Mouse (Mus musculus) embryonic facial prominence, embryonic 12.5 days (tissue): Measurements from ENCODE around the gene Atp1b2. TPM values are rescaled to one million over a fixed set of nuclear protein-coding genes. Genes with fewer than 3 reads are reported as not detected.
A peak's percentile ranks its signal among the peaks of the same experiment; 100 is the strongest.
"Not testable (repeated sequence)": the region's sequence is repeated elsewhere in the genome, so short reads cannot be mapped to it uniquely, and the experiment has no call there.

Experiments used
- ATAC-seq: fragments of 200-750 bp; cut with Nextera tagmentation; 2 replicates; pipeline ENCODE4 v1.8.0; 2017; ENCODE audit not compliant: insufficient number of reproducible peaks, insufficient read depth, low FRiP score, low TSS enrichment
- H3K27ac ChIP-seq: fragments of 300-500 bp; sonication (generic); 2 replicates; pipeline ENCODE4 v1.5.1; 2016; ENCODE audit warnings: mild to moderate bottlenecking
- H3K27me3 ChIP-seq: fragments of 300-500 bp; sonication (generic); 2 replicates; pipeline ENCODE4 v1.6.1; 2016; ENCODE audit warnings: mild to moderate bottlenecking, moderate library complexity
- H3K36me3 ChIP-seq: fragments of 300-500 bp; sonication (generic); 2 replicates; pipeline ENCODE4 v1.6.1; 2016; ENCODE audit warnings: mild to moderate bottlenecking
- H3K4me1 ChIP-seq: fragments of 300-500 bp; sonication (generic); 2 replicates; pipeline ENCODE4 v1.6.1; 2016
- H3K4me2 ChIP-seq: fragments of 300-500 bp; sonication (generic); replicated peaks from 2 replicates; pipeline ENCODE4 v1.6.1; 2016; ENCODE audit warnings: mild to moderate bottlenecking, moderate library complexity
- H3K4me3 ChIP-seq: fragments of 300-500 bp; sonication (generic); 2 replicates; pipeline ENCODE4 v1.5.1; 2016; ENCODE audit warnings: mild to moderate bottlenecking
- H3K9ac ChIP-seq: fragments of 300-500 bp; sonication (generic); 2 replicates; pipeline ENCODE4 v1.6.1; 2016; ENCODE audit warnings: mild to moderate bottlenecking, moderate library complexity
- H3K9me3 ChIP-seq: fragments of 300-500 bp; sonication (generic); 2 replicates; pipeline ENCODE4 v1.6.1; 2016; ENCODE audit warnings: mild to moderate bottlenecking, moderate library complexity
- WGBS: fragments of 180-500 bp; shearing (Covaris S2); methylation state at CpG from one replicate; pipeline ENCODE4 v1.1.7; 2016; 5-methylcytosine and 5-hydroxymethylcytosine counted together
- polyA plus RNA-seq: library from polyadenylated mRNA; unstranded; fragments of >200 nt; fragmentation: Nextera tagmentation; extraction: Ambion mirVana; gene quantifications from 2 replicates; pipeline ENCODE4 v1.2.1, GENCODE M21; 2016

The Atp1b2 gene
- polyA plus RNA-seq, 1 experiment from 2014 or later, result 5.3 TPM

- ATAC-seq, result no peak
These were observed 16.7 kb upstream of the Atp1b2 start for GRCm38 (mm10) chr11:69622406-69622805.

GRCm38 (mm10) chr11:69621571-69622268 is 16.0 kb upstream of the Atp1b2 start, which contains the start of gene Sat2:
Gene Sat2, plus strand, starts transcription at chr11:69622024.
- H3K27ac ChIP-seq, result peak within 1 kb of the TSS; percentile 70
- under 1% methylated on average over 20 of the region's 20 CpGs for WGBS

More at GRCm38 (mm10) chr11:69622406-69622805, 16.7 kb upstream of the Atp1b2 start:
- Histone ChIP-seq H3K27ac (peak overlapping the region; percentile 70), H3K4me3 (peak overlapping the region; percentile 52), H3K36me3 (no peaks in the 10 kb centered on the region), H3K9me3 (no peaks in the 10 kb centered on the region), H3K4me2 (peak overlapping the region; percentile 78), H3K4me1 (peaks cover 13% of the 10 kb centered on the region), H3K27me3 (no peaks in the 10 kb centered on the region), H3K9ac (peak overlapping the region; percentile 75)
- 50% methylated on average over 6 of the region's 6 CpGs for WGBS

GRCm38 (mm10) chr11:69620394-69621081 is 14.8 kb upstream of the Atp1b2 start:
- 81% methylated on average over 7 of the region's 7 CpGs for WGBS
- no peak overlapping the region for H3K4me2 ChIP-seq
- ATAC-seq, result no peak

More at GRCm38 (mm10) chr11:69621571-69622268, 16.0 kb upstream of the Atp1b2 start, which contains the start of gene Sat2:
- Histone ChIP-seq H3K4me2 (peak within 1 kb of the TSS; percentile 78), H3K4me3 (peak within 1 kb of the TSS; percentile 52), H3K36me3 (no peaks in the 10 kb centered on the region), H3K9ac (peak within 1 kb of the TSS; percentile 75), H3K27me3 (no peaks in the 10 kb centered on the region; the same call in 1 of the 2 replicates), H3K9me3 (no peaks in the 10 kb centered on the region), H3K4me1 (peaks cover 13% of the 10 kb centered on the region)
- ATAC-seq, result peak; percentile 49

GRCm38 (mm10) chr11:69617805-69618204 is 12.1 kb upstream of the Atp1b2 start, which contains the start of gene Shbg:
Gene Shbg, minus strand, starts transcription at chr11:69617905.
- Histone ChIP-seq H3K4me3 (no peak within 1 kb of the TSS), H3K9ac (0 out of 2 replicates have a peak within 1 kb of the TSS, but pooled peaks have one; percentile 19), H3K27ac (no peak within 1 kb of the TSS), H3K36me3 (no peaks in the 10 kb centered on the region), H3K4me1 (peaks cover 13% of the 10 kb centered on the region), H3K4me2 (no peak within 1 kb of the TSS), H3K9me3 (no peaks in the 10 kb centered on the region), H3K27me3 (peaks cover 6% of the 10 kb centered on the region; the same call in 1 of the 2 replicates)
- WGBS, result 74% methylated on average over 5 of the region's 5 CpGs
- ATAC-seq, result no peak

More at GRCm38 (mm10) chr11:69620394-69621081, 14.8 kb upstream of the Atp1b2 start:
- H3K4me1 ChIP-seq, result peaks cover 13% of the 10 kb centered on the region
- H3K27ac ChIP-seq, result no peak overlapping the region
- no peak overlapping the region for H3K9ac ChIP-seq
- H3K4me3 ChIP-seq, result no peak overlapping the region
- H3K36me3 ChIP-seq, result no peaks in the 10 kb centered on the region
- no peaks in the 10 kb centered on the region for H3K9me3 ChIP-seq
- H3K27me3 ChIP-seq, result no peaks in the 10 kb centered on the region; the same call in 1 of the 2 replicates

GRCm38 (mm10) chr11:69616781-69617180 is 11.0 kb upstream of the Atp1b2 start:
- Histone ChIP-seq H3K4me3 (no peak overlapping the region), H3K9me3 (no peaks in the 10 kb centered on the region), H3K27ac (no peak overlapping the region), H3K27me3 (peaks cover 6% of the 10 kb centered on the region; the same call in 1 of the 2 replicates), H3K4me1 (peaks cover 8% of the 10 kb centered on the region; the same call in 1 of the 2 replicates), H3K9ac (0 out of 2 replicates have a peak overlapping the region, but pooled peaks have one; percentile 19), H3K36me3 (no peaks in the 10 kb centered on the region), H3K4me2 (no peak overlapping the region)
- 47% methylated on average over 10 of the region's 10 CpGs for WGBS
- no peak for ATAC-seq

- H3K9me3 ChIP-seq, H3K36me3 ChIP-seq, H3K4me1 ChIP-seq, ATAC-seq, H3K27me3 ChIP-seq, H3K27ac ChIP-seq, H3K9ac ChIP-seq, H3K4me3 ChIP-seq: not testable (repeated sequence)
- WGBS, result 52% methylated on average over 11 of the region's 11 CpGs
- peak overlapping the region; percentile 34; the same call in 1 of the 2 replicates for H3K4me2 ChIP-seq
These were observed 8.5 kb upstream of the Atp1b2 start for GRCm38 (mm10) chr11:69614257-69614588.

- Histone ChIP-seq H3K9me3 (no peaks in the 10 kb centered on the region), H3K36me3 (no peaks in the 10 kb centered on the region), H3K4me1 (peaks cover 5% of the 10 kb centered on the region; the same call in 1 of the 2 replicates), H3K4me3 (no peak overlapping the region), H3K4me2 (peak overlapping the region; percentile 34), H3K27me3 (peaks cover 6% of the 10 kb centered on the region; the same call in 1 of the 2 replicates), H3K27ac (no peak overlapping the region), H3K9ac (peak overlapping the region; percentile 10; the same call in 1 of the 2 replicates)
- ATAC-seq, result no peak
- WGBS, result 9% methylated on average over 19 of the region's 19 CpGs
These were observed 8.0 kb upstream of the Atp1b2 start for GRCm38 (mm10) chr11:69613553-69614256.

- Histone ChIP-seq H3K27me3 (0 out of 2 replicates have a peak, but pooled peaks cover 6% of the 10 kb centered on the region), H3K4me1 (peaks cover 9% of the 10 kb centered on the region), H3K4me3 (no peak overlapping the region), H3K9ac (no peak overlapping the region), H3K9me3 (no peaks in the 10 kb centered on the region), H3K27ac (no peak overlapping the region), H3K4me2 (no peak overlapping the region), H3K36me3 (no peaks in the 10 kb centered on the region)
- no peak for ATAC-seq
- WGBS, result 62% methylated on average over 4 of the region's 4 CpGs
These were observed 5.2 kb upstream of the Atp1b2 start for GRCm38 (mm10) chr11:69610899-69611298.

- H3K27me3 ChIP-seq, result peaks cover 11% of the 10 kb centered on the region
- no peak for ATAC-seq
- WGBS, result 61% methylated on average over 7 of the region's 7 CpGs
- H3K36me3 ChIP-seq, result no peaks in the 10 kb centered on the region
- H3K4me3 ChIP-seq, result no peak overlapping the region
- H3K4me1 ChIP-seq, result peaks cover 22% of the 10 kb centered on the region
- H3K4me2 ChIP-seq, result no peak overlapping the region
- H3K27ac ChIP-seq, result no peak overlapping the region
- H3K9me3 ChIP-seq, result no peaks in the 10 kb centered on the region
- H3K9ac ChIP-seq, result no peak overlapping the region
These were observed 3.7 kb upstream of the Atp1b2 start for GRCm38 (mm10) chr11:69609416-69609815.

- Histone ChIP-seq H3K4me3 (no peak overlapping the region), H3K27me3 (peaks cover 15% of the 10 kb centered on the region), H3K9me3 (no peaks in the 10 kb centered on the region), H3K27ac (no peak overlapping the region), H3K4me1 (peaks cover 20% of the 10 kb centered on the region), H3K4me2 (no peak overlapping the region), H3K9ac (no peak overlapping the region), H3K36me3 (no peaks in the 10 kb centered on the region)
- WGBS, result 88% methylated on average over 3 of the region's 3 CpGs
- ATAC-seq, result no peak
These were observed 2.8 kb upstream of the Atp1b2 start for GRCm38 (mm10) chr11:69608525-69608924.

GRCm38 (mm10) chr11:69606832-69607231 is 1.1 kb upstream of the Atp1b2 start:
- peaks cover 18% of the 10 kb centered on the region for H3K4me1 ChIP-seq
- H3K27me3 ChIP-seq, result peaks cover 15% of the 10 kb centered on the region
- WGBS, result 91% methylated on average over 2 of the region's 2 CpGs
- no peaks in the 10 kb centered on the region for H3K9me3 ChIP-seq
- H3K9ac ChIP-seq, result no peak overlapping the region
- ATAC-seq, result no peak
- no peak overlapping the region for H3K4me2 ChIP-seq
- H3K27ac ChIP-seq, result no peak overlapping the region
- H3K36me3 ChIP-seq, result no peaks in the 10 kb centered on the region
- H3K4me3 ChIP-seq, result 0 out of 2 replicates have a peak overlapping the region, but pooled peaks have one; percentile 58
